Mouse (Mus musculus): ENCODE data around the gene Fhit.
A peak's percentile ranks its signal among the peaks of the same experiment; 100 is the strongest.
"Not testable (repeated sequence)": the region's sequence is repeated elsewhere in the genome, so short reads cannot be mapped to it uniquely, and the experiment has no call there.

The Fhit gene

DNA sequence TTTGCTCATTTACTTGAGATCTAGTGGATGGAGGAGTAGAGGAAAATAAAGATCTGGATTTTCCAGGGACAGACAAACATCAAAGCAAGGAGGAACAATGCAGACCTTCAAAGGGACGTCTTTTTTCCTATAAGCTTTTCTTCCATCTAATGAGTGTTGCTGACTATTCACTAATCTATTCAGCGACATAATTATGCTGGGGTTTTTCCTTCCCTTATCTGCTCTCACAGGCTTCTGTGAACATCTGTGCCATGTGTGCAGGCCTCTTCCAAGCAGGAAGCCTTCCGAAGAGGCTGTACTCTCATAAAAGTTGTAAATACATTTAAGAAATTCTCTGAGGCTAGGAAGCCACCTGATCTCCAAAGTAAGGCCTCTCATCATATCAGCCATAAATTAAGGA is 228.2 kb downstream of the Fhit start:
- no peak for DNase-seq (ENCODE audit: extremely low read depth, low read depth, low spot score)

DNA sequence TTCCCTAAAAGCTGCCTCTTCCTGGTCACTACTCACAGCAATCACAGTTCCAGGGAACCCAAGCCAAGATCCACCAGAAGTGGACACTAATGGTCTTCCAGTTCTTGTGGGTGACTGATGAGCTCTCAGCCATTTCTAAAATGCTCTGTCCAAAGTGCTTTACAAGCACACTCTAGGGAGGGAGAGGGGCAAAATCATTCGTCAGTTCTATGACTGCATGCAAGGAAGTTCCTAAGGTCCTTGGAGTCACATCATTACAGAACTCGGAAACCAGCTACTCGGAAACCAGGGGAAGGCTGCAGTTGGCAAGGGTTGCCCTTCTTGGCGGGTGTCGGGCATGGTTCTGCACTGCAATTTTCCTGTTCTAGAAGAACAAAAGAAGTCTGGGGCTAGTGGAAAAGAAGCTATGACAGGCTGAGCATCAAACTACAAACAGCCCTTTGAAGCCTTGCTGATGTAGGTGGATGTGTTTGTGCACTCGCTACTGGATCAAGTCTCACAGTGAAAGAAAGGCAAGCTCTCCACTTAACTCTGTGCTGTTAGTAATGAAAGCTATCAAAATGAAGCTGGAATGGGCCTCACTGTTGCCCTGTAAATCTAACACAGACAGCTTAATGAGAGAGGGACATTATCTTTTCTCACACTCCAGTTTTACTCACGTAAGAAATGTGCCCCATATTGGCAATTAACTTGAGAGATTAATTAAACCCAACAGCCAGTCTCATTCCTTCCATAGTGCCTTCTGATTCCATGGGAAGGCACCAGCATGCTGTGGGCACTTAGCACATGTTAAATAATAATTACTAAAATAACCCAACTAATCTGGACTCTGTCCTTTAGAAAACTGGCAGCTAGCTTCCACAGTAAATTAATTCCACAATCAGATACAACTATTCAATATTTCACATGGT is 243.7 kb downstream of the Fhit start:
- DNase-seq (ENCODE audit: extremely low read depth, low read depth, low spot score), result no peak

DNA sequence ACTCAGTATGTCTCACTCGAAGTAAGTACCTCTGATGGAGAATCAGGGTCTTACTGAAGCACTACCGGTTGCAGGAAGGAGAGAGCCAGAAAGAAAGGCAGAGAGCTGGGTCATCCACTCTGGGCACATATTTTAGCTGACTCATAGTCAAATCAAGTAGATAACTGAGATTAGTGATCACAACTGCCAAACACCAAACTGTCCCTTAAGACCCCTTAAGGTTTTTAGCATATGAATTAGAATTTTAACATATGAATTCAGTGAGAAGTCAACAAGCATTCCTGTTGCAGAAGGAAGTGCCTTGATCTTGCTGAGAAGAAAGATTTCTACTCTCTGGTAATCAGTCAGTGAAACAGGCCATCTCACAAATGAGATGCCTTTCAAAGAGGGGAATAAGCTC is 253.8 kb downstream of the Fhit start:
- no peak for DNase-seq (ENCODE audit: extremely low read depth, low read depth, low spot score)

DNA sequence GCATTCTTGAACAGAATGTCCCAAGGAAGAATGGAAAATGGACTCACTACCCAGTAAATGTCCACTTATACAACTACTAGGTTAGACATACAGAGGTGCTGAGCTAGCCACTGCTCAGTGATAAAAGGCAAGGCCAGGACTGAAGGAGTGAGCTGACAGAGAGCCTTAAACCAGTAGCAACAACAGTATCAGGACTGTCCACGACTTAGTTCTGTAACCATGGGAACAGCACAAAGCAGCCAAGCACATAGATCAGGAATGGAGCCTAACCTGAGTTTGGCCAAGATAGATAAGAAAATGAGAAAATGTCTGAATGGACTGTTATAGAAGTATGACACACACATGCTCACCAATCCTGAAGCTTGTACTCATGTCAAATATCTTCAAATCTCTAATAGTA is 279.1 kb downstream of the Fhit start:
- no peak for DNase-seq (ENCODE audit: extremely low read depth, low read depth, low spot score)

DNA sequence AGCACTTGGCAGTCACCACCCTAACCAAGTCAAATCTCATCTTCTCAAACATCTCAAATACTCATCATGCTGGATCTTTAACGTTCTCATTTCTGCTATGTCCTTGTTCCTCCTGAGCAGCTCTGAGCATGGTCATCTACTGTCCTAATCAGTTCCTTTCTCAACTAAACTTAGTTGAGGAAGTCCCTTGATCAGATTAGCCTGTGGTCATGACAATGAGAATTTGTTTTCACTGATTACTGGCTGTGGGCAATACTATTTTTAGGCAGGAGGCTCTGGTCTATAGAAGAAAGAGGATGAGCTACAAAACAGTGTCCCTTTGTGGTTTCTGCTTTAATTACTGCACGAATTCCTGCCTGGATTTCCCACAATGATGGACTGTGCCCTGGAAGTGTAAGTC is 281.1 kb downstream of the Fhit start:
- no peak for DNase-seq (ENCODE audit: extremely low read depth, low read depth, low spot score)

DNA sequence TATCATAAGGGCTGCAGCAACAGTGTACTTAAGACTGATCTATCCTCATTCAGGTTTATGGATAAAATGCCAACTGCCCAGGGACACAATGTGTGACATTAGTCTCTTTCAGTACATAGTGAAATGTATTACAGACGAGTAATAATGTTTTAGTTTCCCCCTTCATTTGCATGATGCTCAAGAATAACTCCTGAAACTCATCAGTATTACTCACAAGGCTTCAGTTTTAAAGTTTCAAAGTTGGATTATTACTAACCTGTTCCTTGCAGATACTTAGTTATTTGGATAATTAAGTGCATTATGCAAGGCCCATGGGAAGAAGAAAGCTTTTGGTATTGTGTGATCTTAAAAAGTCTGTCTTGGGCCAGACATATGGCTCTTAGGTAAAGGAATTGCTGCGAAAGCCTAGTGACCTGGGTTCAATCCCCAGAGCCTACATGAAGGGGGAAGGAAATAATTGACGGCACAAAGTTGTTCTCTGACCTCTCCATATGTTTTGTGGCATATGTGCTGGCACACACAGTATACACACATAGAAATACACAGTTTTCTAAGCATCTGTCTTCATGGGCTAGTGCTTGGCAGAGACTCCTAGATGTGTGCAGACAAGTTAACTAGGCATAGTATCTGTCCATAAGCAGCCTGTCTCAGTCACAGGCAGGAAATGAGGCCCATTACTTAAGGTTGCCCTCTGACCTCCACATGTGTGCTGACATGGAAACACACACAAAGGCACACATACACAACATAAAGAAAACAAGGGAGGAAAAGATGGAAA is 287.1 kb downstream of the Fhit start:
- DNase-seq (ENCODE audit: extremely low read depth, low read depth, low spot score), result no peak

DNA sequence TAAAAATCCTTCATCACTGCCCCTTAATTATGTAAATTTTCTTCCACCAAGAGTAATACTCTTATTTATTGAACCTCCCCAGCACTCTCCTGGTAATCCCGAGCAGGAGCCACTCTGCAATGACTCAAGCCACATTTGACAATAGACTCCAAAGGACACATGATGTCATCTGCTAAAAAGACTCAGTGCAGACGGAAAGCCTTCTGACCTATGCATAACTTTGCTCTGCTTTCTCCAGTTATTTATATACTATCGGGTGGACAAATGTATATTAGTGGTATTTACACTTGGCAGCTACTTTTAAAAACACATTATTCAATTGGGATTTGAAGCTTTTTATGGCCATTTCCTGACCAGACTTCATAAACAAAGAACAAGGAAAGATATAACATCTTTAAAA is 304.2 kb downstream of the Fhit start:
- no peak for DNase-seq (ENCODE audit: extremely low read depth, low read depth, low spot score)

DNA sequence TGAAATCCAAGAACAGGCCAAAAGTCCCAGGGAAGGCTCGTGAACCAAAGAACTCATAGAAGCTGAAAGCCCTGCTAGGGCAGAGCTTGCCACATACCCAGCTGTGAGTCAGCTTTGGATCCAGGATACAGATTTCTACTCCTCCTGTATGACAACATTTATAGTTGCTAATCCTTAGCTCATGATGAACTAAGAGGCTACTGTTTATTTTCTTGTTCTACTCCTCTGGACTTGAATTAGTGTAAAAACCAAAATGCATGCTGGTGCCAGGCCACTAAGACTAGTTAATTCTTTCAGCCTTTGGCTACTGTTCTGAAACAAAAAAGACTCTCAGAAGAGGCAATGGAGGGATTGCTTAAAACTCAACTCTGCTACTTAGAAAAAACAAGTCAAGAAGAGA is 309.9 kb downstream of the Fhit start:
- DNase-seq (ENCODE audit: extremely low read depth, low read depth, low spot score), result peak; percentile 92

DNA sequence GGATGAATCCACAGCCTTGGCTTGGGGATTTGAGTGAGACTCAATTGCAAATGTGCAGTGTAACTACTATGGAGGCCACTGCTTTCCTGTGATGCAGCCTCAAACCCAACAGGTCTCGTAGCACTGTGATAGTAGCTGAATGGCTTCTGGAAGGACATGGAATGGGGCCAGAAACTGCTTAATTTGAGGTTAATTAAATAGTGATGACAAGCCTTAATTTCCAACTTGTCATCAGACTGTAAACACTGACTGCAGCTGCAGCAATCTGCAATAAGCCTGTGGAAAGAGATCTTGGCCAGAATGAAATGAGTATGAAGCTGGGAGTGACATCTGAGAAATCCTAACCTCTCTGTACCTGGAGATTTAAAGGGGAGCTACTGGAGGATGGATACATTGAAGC is 325.8 kb downstream of the Fhit start:
- DNase-seq (ENCODE audit: extremely low read depth, low read depth, low spot score), result no peak

DNA sequence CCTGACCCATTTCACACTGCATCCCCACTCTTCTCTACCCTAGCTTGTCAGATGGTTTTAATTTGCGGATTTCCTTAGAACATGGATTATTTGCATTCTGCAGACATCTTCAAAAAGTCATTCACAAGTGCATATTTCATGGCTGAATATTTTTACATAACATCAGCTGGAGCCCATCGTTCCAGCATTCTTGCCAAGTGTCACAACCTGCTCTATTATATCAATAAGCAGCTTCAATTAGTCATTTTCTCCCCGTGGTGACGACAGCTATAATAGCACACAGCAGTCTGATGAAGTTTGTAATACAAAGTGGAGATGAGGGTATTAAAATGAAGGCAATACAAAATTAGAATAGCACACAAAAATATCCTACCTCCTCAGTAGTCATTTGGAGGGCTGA is 337.0 kb downstream of the Fhit start:
- DNase-seq (ENCODE audit: extremely low read depth, low read depth, low spot score), result no peak

DNA sequence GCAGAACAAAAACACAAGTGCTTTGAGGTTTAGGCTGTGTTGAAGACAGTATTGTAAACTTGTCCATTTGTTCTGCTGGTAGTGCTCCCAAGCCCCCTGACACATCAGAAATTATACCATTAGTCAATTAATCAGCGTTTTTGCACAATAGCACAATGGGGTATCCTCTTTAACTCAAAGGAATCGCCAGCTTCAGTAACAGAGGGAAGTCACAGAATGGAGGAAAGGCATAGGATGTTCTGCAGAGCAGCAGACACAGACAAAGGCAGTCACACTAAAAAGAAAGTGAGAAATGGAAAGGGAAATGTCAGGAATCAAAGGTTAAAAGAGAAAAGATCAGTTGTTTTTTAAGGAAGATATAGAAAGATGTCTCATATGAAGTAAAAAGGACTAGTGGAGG is 348.3 kb downstream of the Fhit start:
- no peak for DNase-seq (ENCODE audit: extremely low read depth, low read depth, low spot score)

DNA sequence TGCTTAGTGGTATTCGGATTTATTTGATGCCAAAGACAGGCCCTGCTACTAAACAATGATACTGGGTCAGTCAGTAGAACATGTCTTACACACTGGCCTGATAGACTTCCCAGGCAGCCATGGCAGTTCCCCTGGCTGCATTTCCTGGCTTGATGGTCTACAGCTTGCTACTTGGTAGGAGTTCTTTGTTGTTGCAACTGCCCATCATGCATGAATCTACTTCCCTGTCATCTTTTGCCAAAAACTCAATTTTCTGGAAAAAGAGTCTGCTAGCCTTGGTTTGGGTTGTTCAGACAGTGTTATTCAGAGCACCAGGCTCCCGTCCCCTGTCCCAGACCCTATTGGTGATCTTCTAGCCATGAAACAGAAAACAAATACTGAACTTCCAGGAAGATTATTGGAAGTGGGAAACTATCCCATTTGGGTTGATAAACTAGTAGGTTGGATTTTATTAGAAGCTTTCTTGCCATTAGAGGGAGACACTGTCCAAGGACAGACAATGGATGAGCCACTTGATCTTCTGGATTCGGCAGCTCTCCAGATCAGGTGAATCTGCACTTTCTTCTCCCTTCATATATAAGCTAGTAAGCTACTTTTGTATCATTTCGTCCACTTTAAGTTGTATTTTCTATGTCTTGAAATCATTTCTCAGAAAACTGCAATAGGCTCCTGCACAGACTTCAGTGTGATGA is 363.2 kb downstream of the Fhit start:
- DNase-seq (ENCODE audit: extremely low read depth, low read depth, low spot score), result no peak

DNA sequence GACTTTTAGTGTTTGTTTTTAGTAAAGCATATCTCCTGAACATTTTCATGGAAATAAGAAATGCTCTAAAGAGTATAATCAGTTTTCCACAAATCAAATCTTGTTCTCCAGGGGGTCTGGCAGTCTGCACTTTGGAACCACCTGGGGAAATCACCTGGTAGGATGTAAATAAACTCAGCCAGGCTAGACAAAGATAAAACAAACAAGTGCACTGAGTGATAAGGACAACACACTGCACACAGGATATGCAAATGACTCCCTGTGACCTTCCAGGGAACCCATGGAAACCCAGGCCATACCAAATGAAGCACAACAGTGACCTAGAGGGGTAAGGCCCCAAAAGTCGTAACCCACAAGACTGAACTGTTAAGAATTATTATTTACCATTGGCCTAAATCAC is 364.2 kb downstream of the Fhit start:
- no peak for DNase-seq (ENCODE audit: extremely low read depth, low read depth, low spot score)

DNA sequence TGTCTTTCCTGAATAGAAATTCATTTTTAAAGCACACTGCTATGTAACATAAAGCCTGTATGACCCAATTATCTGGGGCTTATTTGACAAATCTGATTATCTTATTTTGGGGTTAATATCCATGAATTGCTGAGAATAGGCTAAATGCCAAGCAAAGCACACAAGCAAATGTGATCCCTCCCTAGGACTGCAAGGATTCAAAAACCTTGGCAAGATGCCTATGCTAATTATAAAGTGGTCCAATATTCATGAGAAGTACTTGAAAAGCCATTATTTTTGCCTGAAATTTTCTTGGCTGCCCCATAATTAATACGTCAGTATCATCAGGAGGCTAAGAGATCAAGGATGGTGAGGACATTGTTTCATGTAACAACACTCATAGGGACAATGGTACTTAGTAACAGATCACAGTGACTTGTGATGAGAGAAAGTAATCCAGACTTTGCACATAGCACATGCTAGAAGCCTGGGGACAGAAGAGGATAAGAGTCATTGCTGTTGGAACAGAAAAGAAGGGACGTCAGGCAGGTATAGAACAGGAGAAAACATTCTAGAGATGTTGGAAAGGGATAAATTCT is 366.2 kb downstream of the Fhit start:
- DNase-seq (ENCODE audit: extremely low read depth, low read depth, low spot score), result no peak

DNA sequence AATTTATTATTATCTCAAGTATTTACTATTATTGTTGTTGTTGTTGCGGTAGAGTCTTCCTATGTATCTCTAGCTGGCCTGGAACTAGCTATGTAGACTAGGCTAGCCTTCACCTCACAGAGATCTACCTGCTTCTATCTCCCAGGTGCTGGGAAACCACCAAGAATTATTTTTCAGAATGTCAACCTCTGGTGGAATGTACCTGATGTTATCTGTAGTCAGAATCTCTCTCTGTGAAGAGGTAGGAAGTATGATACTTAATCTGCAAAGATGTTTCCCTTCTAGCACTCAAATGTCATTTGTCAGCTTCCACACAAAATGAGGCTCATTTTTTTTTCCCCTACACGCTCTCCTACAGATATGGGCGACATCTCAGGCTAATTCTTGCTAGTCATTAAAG is 377.9 kb downstream of the Fhit start:
- no peak for DNase-seq (ENCODE audit: extremely low read depth, low read depth, low spot score)

DNA sequence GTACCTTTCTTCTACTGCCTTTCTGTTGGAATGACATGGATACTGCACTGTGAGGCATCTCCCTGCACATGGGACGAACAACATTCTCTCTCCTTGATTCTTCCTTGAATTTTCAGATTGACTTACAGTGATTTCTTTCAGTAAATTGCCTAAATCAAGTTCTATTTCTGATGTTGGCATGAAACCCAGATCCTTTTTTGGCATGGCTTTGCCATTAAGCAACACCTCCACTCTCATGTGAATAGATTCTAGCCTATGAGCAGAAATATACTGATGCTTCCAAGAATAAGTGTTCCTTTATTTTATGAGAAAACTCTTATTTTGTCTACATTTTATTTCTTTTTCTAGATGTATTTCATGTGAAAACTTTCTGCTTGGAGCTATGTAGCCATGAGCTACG is 383.1 kb downstream of the Fhit start:
- DNase-seq (ENCODE audit: extremely low read depth, low read depth, low spot score), result no peak

DNA sequence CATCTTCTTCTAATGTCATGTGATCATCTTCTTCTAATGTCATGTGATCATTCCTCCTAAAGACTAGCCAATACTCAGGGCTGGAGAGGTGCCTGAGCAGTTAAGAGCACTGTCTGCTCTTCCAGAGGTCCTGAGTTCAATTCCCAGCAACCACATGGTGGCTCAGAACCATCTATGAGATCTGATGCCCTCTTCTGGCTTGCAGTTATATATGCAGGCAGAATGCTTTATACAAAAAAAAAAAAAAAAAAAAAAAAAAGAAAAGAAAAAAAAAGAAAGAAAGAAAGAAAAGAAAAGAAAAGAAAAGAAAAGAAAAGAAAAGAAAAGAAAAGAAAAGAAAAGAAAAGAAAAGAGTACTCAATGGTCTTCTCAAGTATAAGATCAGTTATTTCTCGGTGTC is 407.0 kb downstream of the Fhit start:
- not testable (repeated sequence) for DNase-seq (ENCODE audit: extremely low read depth, low read depth, low spot score)

DNA sequence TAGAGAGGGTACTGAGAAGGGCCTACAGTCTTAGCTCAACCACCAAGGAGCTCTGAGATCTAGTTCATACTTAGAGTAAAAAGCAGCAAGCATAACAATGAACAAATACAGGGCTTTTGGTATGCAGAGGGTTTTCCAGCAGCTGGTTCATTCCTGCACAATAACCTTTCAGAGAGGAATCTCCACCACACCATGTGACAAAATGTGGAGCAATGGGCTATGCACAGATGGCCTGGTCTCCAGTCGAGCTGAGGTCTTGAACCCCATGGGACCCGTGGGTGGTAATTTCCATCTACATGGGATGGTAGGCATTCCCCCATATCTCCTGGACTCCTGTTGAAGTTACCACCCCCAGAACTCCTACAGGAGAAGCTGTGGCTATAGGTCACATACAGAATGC is 423.8 kb downstream of the Fhit start:
- no peak for DNase-seq (ENCODE audit: extremely low read depth, low read depth, low spot score)

DNA sequence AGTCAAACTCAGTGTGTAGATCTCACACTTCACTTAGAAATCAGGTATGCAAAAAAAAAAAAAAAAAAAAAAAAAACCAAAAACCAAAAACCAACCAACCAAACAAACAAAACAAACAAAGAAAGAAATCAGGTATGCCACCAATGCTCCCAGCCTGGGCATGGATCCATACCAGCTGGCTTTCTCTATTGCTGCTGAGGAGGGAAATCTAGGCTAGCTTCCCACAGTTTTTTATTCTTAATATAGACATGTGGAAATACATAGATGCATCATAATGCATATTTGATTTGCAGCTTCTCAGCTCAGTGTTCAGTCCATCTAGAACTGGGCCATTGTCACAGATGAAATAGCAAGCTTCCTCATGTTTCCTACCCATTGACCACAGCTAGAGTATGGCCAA is 439.3 kb downstream of the Fhit start:
- no peak for DNase-seq (ENCODE audit: extremely low read depth, low read depth, low spot score)

DNA sequence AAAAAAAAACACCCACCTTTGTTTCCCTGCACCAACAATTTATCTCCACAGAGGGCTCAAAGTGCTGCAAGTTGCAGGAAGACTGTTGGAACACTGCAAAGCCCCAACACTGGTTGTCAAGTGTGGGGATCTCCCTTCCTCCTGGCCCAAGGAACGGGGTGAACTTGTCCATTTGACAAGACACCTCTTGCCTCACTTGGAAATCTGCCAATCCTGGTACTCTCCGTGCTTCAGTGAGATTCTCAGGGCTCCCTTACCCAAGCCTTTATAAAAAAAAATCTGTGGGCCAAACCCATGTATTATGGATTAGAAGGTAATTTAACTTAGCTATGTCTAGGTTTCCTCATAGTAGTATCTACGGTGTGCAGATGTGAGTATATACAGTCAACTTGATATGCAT is 448.9 kb downstream of the Fhit start:
- DNase-seq (ENCODE audit: extremely low read depth, low read depth, low spot score), result peak; percentile 99

DNA sequence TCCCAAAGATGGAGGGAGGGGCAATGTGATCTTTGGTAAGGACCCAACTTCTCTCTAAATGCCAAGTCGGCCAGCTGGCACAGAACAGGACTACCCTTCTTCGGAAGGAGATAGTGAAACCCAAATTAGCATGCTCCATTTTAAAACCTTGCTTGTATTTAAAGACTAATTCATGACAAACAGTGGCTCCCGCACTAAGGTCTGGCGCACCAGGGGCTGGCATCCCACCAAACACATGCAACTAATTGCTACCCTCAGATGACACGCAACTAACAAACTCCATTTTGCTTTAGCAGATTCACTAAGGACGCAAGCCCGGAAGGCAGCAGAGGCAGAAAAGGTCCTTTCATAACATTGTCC is 449.3 kb downstream of the Fhit start:
- DNase-seq (ENCODE audit: extremely low read depth, low read depth, low spot score), result peak; percentile 34

Data from fat pad, adult 2 months (tissue).